Mouse (Mus musculus): ENCODE measurements around the gene 1700011L22Rik. TPM values are rescaled to one million over a fixed set of nuclear protein-coding genes. Genes with fewer than 3 reads are reported as not detected.
A peak's percentile ranks its signal among the peaks of the same experiment; 100 is the strongest.

Gene 1700011L22Rik
- polyA plus RNA-seq, 1 experiment from 2014 or later: not detected

DNA sequence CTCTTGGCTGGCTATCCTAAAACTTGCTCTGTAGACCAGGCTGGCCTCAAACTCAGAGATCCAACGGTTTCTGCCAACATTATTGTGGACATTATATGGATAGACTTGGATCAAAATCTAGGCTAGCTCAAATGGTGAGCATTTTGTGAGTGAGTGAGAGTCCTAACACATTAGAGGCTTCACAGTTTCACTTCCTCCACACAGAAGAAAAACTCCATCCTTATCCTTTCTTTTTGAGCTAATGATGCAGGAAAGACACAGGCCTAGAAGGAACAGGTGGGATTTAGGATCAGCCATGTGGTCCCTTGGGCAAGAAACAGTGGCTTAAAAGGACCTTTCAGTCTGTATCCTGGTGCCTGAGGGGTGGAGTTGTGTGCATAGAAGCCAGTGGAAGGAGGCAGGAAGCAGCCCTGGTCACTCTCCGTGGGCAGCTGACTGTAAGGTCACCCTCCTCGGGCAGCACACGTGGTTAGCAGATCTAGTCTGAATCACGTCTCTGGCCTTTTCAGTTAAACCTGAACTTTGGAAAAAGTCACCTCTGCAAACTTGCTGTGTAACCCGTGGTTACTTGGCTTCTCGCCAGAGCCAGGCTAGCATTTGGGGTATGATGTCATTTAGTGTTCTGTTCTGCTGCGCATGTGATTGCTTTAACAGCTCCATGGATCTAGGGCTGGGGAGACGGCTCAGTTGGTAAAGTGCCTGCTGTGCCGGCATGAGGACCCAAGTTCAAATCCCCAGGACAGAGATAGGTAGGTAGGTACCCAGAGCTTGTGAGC lies 85.6 kb downstream of the 1700011L22Rik start:
- Histone ChIP-seq H3K27me3 (no peaks in the 10 kb centered on the region), H3K27ac (peak overlapping the region; percentile 47), H3K9ac (no peak overlapping the region), H3K9me3 (no peaks in the 10 kb centered on the region), H3K4me1 (peaks cover 21% of the 10 kb centered on the region), H3K4me2 (no peak overlapping the region), H3K36me3 (no peaks in the 10 kb centered on the region), H3K4me3 (no peak overlapping the region)
- WGBS: 20% methylated on average over 10 of the region's 10 CpGs
- ATAC-seq (ENCODE audit: insufficient number of reproducible peaks, low FRiP score, low TSS enrichment, low read depth): peak; percentile 49

- 80% methylated on average over 4 of the region's 4 CpGs for WGBS
- no peak overlapping the region for H3K4me3 ChIP-seq
- H3K27me3 ChIP-seq: no peaks in the 10 kb centered on the region
- no peak overlapping the region for H3K27ac ChIP-seq
- H3K36me3 ChIP-seq: no peaks in the 10 kb centered on the region
- H3K4me2 ChIP-seq: no peak overlapping the region
- no peaks in the 10 kb centered on the region for H3K9me3 ChIP-seq
- no peak overlapping the region for H3K9ac ChIP-seq
- H3K4me1 ChIP-seq: peaks cover 21% of the 10 kb centered on the region
- ATAC-seq (ENCODE audit: insufficient number of reproducible peaks, low FRiP score, low TSS enrichment, low read depth): no peak
Measured at GRCm38 (mm10) chr8:79161172-79161778, 87.1 kb downstream of the 1700011L22Rik start.

Other genes with a start within 250 kb of the 1700011L22Rik start
- 8.4 and 9.9 TPM in 2 replicates for gene Zfp827, start 220.1 kb downstream of the 1700011L22Rik start, polyA plus RNA-seq (2015; fragmentation: Nextera tagmentation; extraction: Ambion mirVana)
- gene Mmaa, start 46.4 kb upstream of the 1700011L22Rik start, polyA plus RNA-seq (2015; fragmentation: Nextera tagmentation; extraction: Ambion mirVana): 18.2 and 20.1 TPM in 2 replicates
- gene Smad1, start 150.9 kb upstream of the 1700011L22Rik start, polyA plus RNA-seq (2015; fragmentation: Nextera tagmentation; extraction: Ambion mirVana): 49.0 and 54.2 TPM in 2 replicates

Data from limb, embryonic 15.5 days (tissue).